Mouse (Mus musculus) CH12.LX (cell line): Measurements from ENCODE around the gene Ddah2.

Experiments used
- BHLHE40 ChIP-seq: IDR thresholded peaks from 2 replicates; pipeline ENCODE4 v1.6.1; 2011; ENCODE audit warnings: mild to moderate bottlenecking, low read depth, low read length, improper control_type of control experiment
- CHD2 ChIP-seq: IDR thresholded peaks from 2 replicates; pipeline ENCODE4 v1.6.1; 2011; ENCODE audit warnings: low read length, improper control_type of control experiment
- CTCF ChIP-seq, 2 experiments: IDR thresholded peaks in 1 of 2; conservative IDR thresholded peaks in 1 of 2; 2 replicates each; pipeline ENCODE4 v1.5.1; 2011 to 2012; ENCODE audit warnings: low read depth in 2 of 2, low read length in 2 of 2, improper control_type of control experiment in 1 of 2, inconsistent platforms in 1 of 2, mild to moderate bottlenecking in 1 of 2, moderate library complexity in 1 of 2
- ETS1 ChIP-seq: conservative IDR thresholded peaks from 2 replicates; pipeline ENCODE4 v1.6.1; 2012; ENCODE audit warnings: low read depth, mild to moderate bottlenecking, inconsistent platforms, low read length, improper control_type of control experiment, moderate library complexity
- MAZ ChIP-seq: IDR thresholded peaks from 2 replicates; pipeline ENCODE4 v1.6.1; 2012; ENCODE audit warnings: low read depth, mild to moderate bottlenecking, inconsistent platforms, low read length, improper control_type of control experiment, moderate library complexity
- POLR2A ChIP-seq: IDR thresholded peaks from 2 replicates; pipeline ENCODE4 v1.6.1; 2011; ENCODE audit warnings: low read depth, mild to moderate bottlenecking, improper control_type of control experiment, low read length
- SIN3A ChIP-seq: IDR thresholded peaks from 2 replicates; pipeline ENCODE4 v1.6.1; 2012; ENCODE audit warnings: low read length, improper control_type of control experiment, inconsistent platforms
- ZC3H11A ChIP-seq: IDR thresholded peaks from 2 replicates; pipeline ENCODE4 v1.6.1; 2012; ENCODE audit warnings: low read depth, mild to moderate bottlenecking, inconsistent platforms, low read length, improper control_type of control experiment
- ZKSCAN1 ChIP-seq: IDR thresholded peaks from 2 replicates; pipeline ENCODE4 v1.6.1; 2012; ENCODE audit warnings: low read depth, inconsistent platforms, low read length, improper control_type of control experiment, borderline replicate concordance
- ZMIZ1 ChIP-seq: IDR thresholded peaks from 2 replicates; pipeline ENCODE4 v1.6.1; 2012; ENCODE audit warnings: low read depth, mild to moderate bottlenecking, inconsistent platforms, low read length, improper control_type of control experiment

DNA sequence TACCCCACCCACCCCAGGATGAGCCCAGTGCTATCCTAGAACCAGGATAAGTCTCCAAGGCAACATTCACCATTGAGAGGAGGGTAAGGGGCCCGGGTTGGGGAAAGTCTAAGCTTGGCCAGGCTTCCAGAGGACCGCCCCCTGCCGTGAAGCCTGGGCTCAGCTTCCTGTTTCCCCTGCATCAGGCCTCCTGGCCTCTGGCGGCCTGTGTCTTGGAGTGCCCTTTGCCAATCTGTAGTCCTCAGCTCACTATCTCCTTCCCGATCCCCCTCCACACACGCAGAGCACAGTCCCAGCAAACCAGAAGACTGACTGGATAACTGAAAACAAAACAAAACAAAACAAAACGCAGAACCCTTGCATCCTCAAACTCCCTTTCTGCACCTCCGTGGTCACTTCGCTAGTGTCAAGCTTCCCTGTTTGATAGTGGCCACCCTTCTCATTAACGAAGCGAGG lies 9.2 kb upstream of the Ddah2 start, which contains the start of gene Clic1:
- TF ChIP-seq ZKSCAN1 (no peak), CHD2 (no peak), CTCF (conservative IDR thresholded peaks at IDR 0.05 in 1 of 2, IDR thresholded peaks at IDR 0.05 in 1 of 2; ENCODE audit: low read depth in 2 of 2, low read length in 2 of 2) (no peak; a peak in 1 of 4 replicates), SIN3A (no peak), ZC3H11A (no peak), POLR2A (no peak; the same call in 1 of the 2 replicates), ETS1 (no peak), BHLHE40 (peak; percentile 15; the same call in 1 of the 2 replicates), ZMIZ1 (no peak; the same call in 1 of the 2 replicates), MAZ (no peak)
